Comparison of ENCODE assay signal across 26 mouse cellular contexts in genomic region chr1:152523292-152523691, GRCm38 (mm10).
DNase-seq lines count a peak whose midpoint lies in the region; ATAC-seq and TF ChIP-seq lines count a peak whose summit lies in the region.
"Had no signal": no experiment of that assay in that cellular context is flagged by ENCODE, and none has a peak within 500 bp of the region (broad histone marks: within the 10 kb centered on the region; RNA-seq: fewer than 3 reads in every experiment).

No protein-coding gene starts in this region.

- peak overlapping the region; percentile 41; the same call in 1 of the 2 replicates for H3K9ac ChIP-seq in heart, embryonic 13.5 days
- no peak overlapping the region for H3K9ac ChIP-seq in heart, embryonic 11.5 days (ENCODE audit: low read depth, low read length)
- H3K9ac ChIP-seq in heart, embryonic 16.5 days (ENCODE audit: low read length) = peak overlapping the region; percentile 18; the same call in 1 of the 2 replicates
- H3K9ac ChIP-seq in heart, adult 2 months (ENCODE audit: low read depth, low read length) = no peak overlapping the region
- no peak overlapping the region for H3K9ac ChIP-seq in MEL (ENCODE audit: control insufficient read depth, low read depth, low read length, poor library complexity, severe bottlenecking)
- H3K9ac ChIP-seq: embryonic facial prominence, embryonic 13.5 days; embryonic facial prominence, embryonic 15.5 days; forebrain, embryonic 12.5 days had no signal

- no peaks in the 10 kb centered on the region for H3K79me2 ChIP-seq in heart, adult 2 months (replicated peaks; ENCODE audit: control insufficient read depth, insufficient read depth, low read length)
- H3K79me2 ChIP-seq in MEL (ENCODE audit: control insufficient read depth, insufficient read depth, low read length, poor library complexity) = no peaks in the 10 kb centered on the region

- peaks cover 84% of the 10 kb centered on the region for H3K36me3 ChIP-seq in heart, embryonic 13.5 days
- peaks cover 24% of the 10 kb centered on the region for H3K36me3 ChIP-seq in heart, embryonic 11.5 days (ENCODE audit: control insufficient read depth, insufficient read depth, low read length)
- H3K36me3 ChIP-seq in heart, embryonic 16.5 days (ENCODE audit: control insufficient read depth, insufficient read depth) = peaks cover 51% of the 10 kb centered on the region
- peaks cover 25% of the 10 kb centered on the region for H3K36me3 ChIP-seq in heart, adult 2 months (ENCODE audit: control insufficient read depth, insufficient read depth, low read length)
- peaks cover 0 to 8% of the 10 kb centered on the region in 2 experiments; a peak in 2 of 4 replicates for H3K36me3 ChIP-seq in MEL (ENCODE audit: control insufficient read depth in 1 of 2, insufficient read depth in 2 of 2, low read length in 2 of 2)

- no peaks in the 10 kb centered on the region for H3K9me3 ChIP-seq in heart, embryonic 13.5 days
- no peaks in the 10 kb centered on the region for H3K9me3 ChIP-seq in heart, embryonic 11.5 days (replicated peaks; ENCODE audit: control insufficient read depth, low read length)
- H3K9me3 ChIP-seq in heart, embryonic 16.5 days (replicated peaks; ENCODE audit: control insufficient read depth, low read length) = no peaks in the 10 kb centered on the region
- H3K9me3 ChIP-seq in MEL (replicated peaks; ENCODE audit: insufficient read depth, low read length) = no peaks in the 10 kb centered on the region
- H3K9me3 ChIP-seq: embryonic facial prominence, embryonic 13.5 days; embryonic facial prominence, embryonic 15.5 days; forebrain, embryonic 10.5 days; forebrain, embryonic 12.5 days had no signal

- ATAC-seq in heart, embryonic 13.5 days (ENCODE audit: extremely low read depth, insufficient number of reproducible peaks, low FRiP score, low TSS enrichment) = no peak
- no peak for ATAC-seq in heart, embryonic 11.5 days (replicated peaks; ENCODE audit: insufficient number of reproducible peaks, low FRiP score, low TSS enrichment)
- ATAC-seq in heart, embryonic 16.5 days (replicated peaks; ENCODE audit: extremely low read depth, insufficient read depth, low FRiP score) = no peak
- ATAC-seq: activated CD4-positive, CD25-positive, alpha-beta regulatory T cell, adult 4 months; forebrain, embryonic 14.5 days; forebrain, embryonic 16.5 days; Patski had no signal

- no peak overlapping the region for H3K27ac ChIP-seq in heart, embryonic 13.5 days (replicated peaks)
- no peak overlapping the region for H3K27ac ChIP-seq in heart, embryonic 11.5 days (ENCODE audit: low read depth, low read length)
- H3K27ac ChIP-seq in heart, embryonic 16.5 days (ENCODE audit: low read length) = no peak overlapping the region; the same call in 1 of the 2 replicates
- no peak overlapping the region for H3K27ac ChIP-seq in heart, adult 2 months
- 0 out of 2 replicates have a peak overlapping the region, but pooled peaks have one; percentile 34 for H3K27ac ChIP-seq in left cerebral cortex, adult 2 months
- no peak overlapping the region for H3K27ac ChIP-seq in MEL (ENCODE audit: control insufficient read depth, low read depth, low read length)
- H3K27ac ChIP-seq: embryonic facial prominence, embryonic 13.5 days; embryonic facial prominence, embryonic 15.5 days; forebrain, embryonic 10.5 days; forebrain, embryonic 12.5 days had no signal

- TF ChIP-seq EP300 in heart, adult 2 months (IDR thresholded peaks at IDR 0.05; ENCODE audit: insufficient read depth, low read depth, low read length) = no peak
- TF ChIP-seq EP300 in MEL (IDR thresholded peaks at IDR 0.05; ENCODE audit: low read depth in 1 of 2, low read length in 2 of 2) = peak in 1 of 2 experiments; percentile 19; a peak in 1 of 4 replicates

- DNase-seq in heart, adult 2 months = no peak
- DNase-seq in left cerebral cortex, adult 2 months (ENCODE audit: extremely low spot score in 1 of 2, low spot score in 2 of 2) = no peak
- no peak for DNase-seq in left cerebral cortex, postnatal 14 days (ENCODE audit: low spot score in 2 of 2)
- DNase-seq in MEL (ENCODE audit: low read depth, low spot score) = peak; percentile 11
- no peak for DNase-seq in cerebellum, postnatal 4 days (ENCODE audit: low spot score in 2 of 2)
- DNase-seq: adrenal gland, adult 8-10 months; adrenal gland, postnatal 14 days; adrenal gland, postnatal 36 days; cerebellum, adult 11-12 months; cerebellum, adult 2 months; cerebellum, adult 9-10 months; cerebellum, postnatal 10 days; cerebellum, postnatal 25 days; embryo, embryonic 11 days had no signal

- WGBS in heart, embryonic 13.5 days = 15% methylated on average over 11 of the region's 11 CpGs
- WGBS in heart, embryonic 11.5 days (ENCODE audit: insufficient replicate concordance) = 20% methylated on average over 11 of the region's 11 CpGs
- whole genome bisulfite sequencing in heart, embryonic 16.5 days = 31% methylated on average over 11 of the region's 11 CpGs
- 28% methylated on average over 11 of the region's 11 CpGs for WGBS in heart, adult 2 months

- TF ChIP-seq POLR2A in heart, adult 2 months (IDR thresholded peaks at IDR 0.05; ENCODE audit: insufficient read depth, low read depth, low read length) = no peak
- no peak for TF ChIP-seq POLR2A in MEL (IDR thresholded peaks at IDR 0.05; ENCODE audit: control insufficient read depth in 1 of 2, insufficient read depth in 1 of 2, low read depth in 1 of 2, low read length in 2 of 2, poor library complexity in 1 of 2)

- TF ChIP-seq CTCF in heart, adult 2 months (IDR thresholded peaks at IDR 0.05) = no peak
- no peak for TF ChIP-seq CTCF in left cerebral cortex, adult 2 months (IDR thresholded peaks at IDR 0.05)
- TF ChIP-seq CTCF in MEL (IDR thresholded peaks at IDR 0.05 in 2 of 3, conservative IDR thresholded peaks at IDR 0.05 in 1 of 3; ENCODE audit: control insufficient read depth in 1 of 3, insufficient read depth in 1 of 3, low read depth in 2 of 3, low read length in 3 of 3, poor library complexity in 1 of 3, severe bottlenecking in 1 of 3) = no peak

- no peak overlapping the region for H3K4me2 ChIP-seq in heart, embryonic 13.5 days
- H3K4me2 ChIP-seq in heart, embryonic 11.5 days = no peak overlapping the region
- H3K4me2 ChIP-seq in heart, embryonic 16.5 days (ENCODE audit: low read depth, low read length) = no peak overlapping the region
- H3K4me2 ChIP-seq: embryonic facial prominence, embryonic 13.5 days; embryonic facial prominence, embryonic 15.5 days; forebrain, embryonic 12.5 days had no signal

- H3K27me3 ChIP-seq in heart, embryonic 13.5 days (replicated peaks) = no peaks in the 10 kb centered on the region
- no peaks in the 10 kb centered on the region for H3K27me3 ChIP-seq in heart, embryonic 11.5 days (ENCODE audit: control insufficient read depth, insufficient read depth, low read length)
- H3K27me3 ChIP-seq in heart, embryonic 16.5 days (ENCODE audit: control insufficient read depth, insufficient read depth, low read length) = no peaks in the 10 kb centered on the region
- no peaks in the 10 kb centered on the region for H3K27me3 ChIP-seq in heart, adult 2 months (ENCODE audit: control insufficient read depth, insufficient read depth, low read length)
- no peaks in the 10 kb centered on the region; a peak in 1 of 4 replicates for H3K27me3 ChIP-seq in MEL (ENCODE audit: control insufficient read depth in 1 of 2, insufficient read depth in 2 of 2, low read length in 2 of 2)
- H3K27me3 ChIP-seq: embryonic facial prominence, embryonic 13.5 days; embryonic facial prominence, embryonic 15.5 days; forebrain, embryonic 12.5 days; Patski had no signal

- H3K4me1 ChIP-seq in heart, embryonic 13.5 days = peaks cover 56% of the 10 kb centered on the region
- peaks cover 44% of the 10 kb centered on the region for H3K4me1 ChIP-seq in heart, embryonic 11.5 days (ENCODE audit: control insufficient read depth, insufficient read depth, low read length)
- H3K4me1 ChIP-seq in heart, embryonic 16.5 days (ENCODE audit: control insufficient read depth, insufficient read depth, low read length) = peaks cover 38% of the 10 kb centered on the region
- peaks cover 22% of the 10 kb centered on the region for H3K4me1 ChIP-seq in heart, adult 2 months (ENCODE audit: control insufficient read depth, insufficient read depth, low read length)
- peaks cover 5 to 22% of the 10 kb centered on the region in 2 experiments for H3K4me1 ChIP-seq in MEL (ENCODE audit: control insufficient read depth in 1 of 2, insufficient read depth in 2 of 2, low read length in 2 of 2)
- H3K4me1 ChIP-seq: embryonic facial prominence, embryonic 13.5 days; embryonic facial prominence, embryonic 15.5 days had no signal

- intact Hi-C loops in heart, adult 2 months (cut with DNase I) = loop anchor here (5.0 kb wide), 1 partner anchor 384 kb away; no protein-coding TSS in a partner anchor
- intact Hi-C loops in left cerebral cortex, adult 2 months (cut with DNase I) = loop anchor here (5.0 kb wide), 1 partner anchor 379 kb away; the partner anchor contains the start of gene Smg7
- intact Hi-C loops in left cerebral cortex, postnatal 14 days (cut with DNase I) = no loop called here

- no peak overlapping the region for H3K4me3 ChIP-seq in heart, embryonic 13.5 days
- H3K4me3 ChIP-seq in heart, embryonic 11.5 days (ENCODE audit: low read depth, low read length) = no peak overlapping the region
- no peak overlapping the region for H3K4me3 ChIP-seq in heart, embryonic 16.5 days (ENCODE audit: low read length)
- no peak overlapping the region for H3K4me3 ChIP-seq in heart, adult 2 months
- H3K4me3 ChIP-seq in left cerebral cortex, adult 2 months = no peak overlapping the region
- no peak overlapping the region for H3K4me3 ChIP-seq in MEL (ENCODE audit: control insufficient read depth in 1 of 2, insufficient read depth in 1 of 2, low read depth in 2 of 2, low read length in 2 of 2)
- H3K4me3 ChIP-seq: embryonic facial prominence, embryonic 13.5 days; embryonic facial prominence, embryonic 15.5 days; erythroblast, embryonic 14.5 days; forebrain, embryonic 10.5 days; forebrain, embryonic 12.5 days had no signal

- no peak for TF ChIP-seq RAD21 in MEL (IDR thresholded peaks at IDR 0.05; ENCODE audit: low read depth, low read length)

TF ChIP-seq in MEL, 35 proteins besides CTCF, POLR2A, EP300 and RAD21 (continues in another document):
- no peak for TF ChIP-seq ETS1 (IDR thresholded peaks at IDR 0.05; ENCODE audit: low read depth, low read length)
- no peak for TF ChIP-seq CHD1 (IDR thresholded peaks at IDR 0.05; ENCODE audit: low read depth, low read length)
- no peak for TF ChIP-seq GATA1 (IDR thresholded peaks at IDR 0.05; ENCODE audit: low read depth, low read length)
- TF ChIP-seq SIN3A (IDR thresholded peaks at IDR 0.05; ENCODE audit: low read length) = no peak
- TF ChIP-seq ZKSCAN1 (IDR thresholded peaks at IDR 0.05; ENCODE audit: low read depth, low read length) = no peak
- no peak for TF ChIP-seq NRF1 (IDR thresholded peaks at IDR 0.05; ENCODE audit: insufficient read depth, low read depth, low read length, poor library complexity, severe bottlenecking)
- no peak for TF ChIP-seq ZNF384 (IDR thresholded peaks at IDR 0.05; ENCODE audit: low read depth, low read length)
- TF ChIP-seq BHLHE40 (IDR thresholded peaks at IDR 0.05; ENCODE audit: borderline replicate concordance, low read depth, low read length) = no peak
- no peak for TF ChIP-seq HCFC1 (IDR thresholded peaks at IDR 0.05; ENCODE audit: low read depth, low read length)
- TF ChIP-seq MXI1 (IDR thresholded peaks at IDR 0.05; ENCODE audit: low read depth, low read length) = no peak
- no peak for TF ChIP-seq TBP (IDR thresholded peaks at IDR 0.05; ENCODE audit: low read depth, low read length)

Comparison
In these comparisons a context has a peak if more than half of its experiments do, and no peak if none do; other contexts are left out.
1. H3K9ac ChIP-seq: peak in heart, embryonic 13.5 days (single experiment) and heart, embryonic 16.5 days (single experiment); none in heart, embryonic 11.5 days (single experiment), heart, adult 2 months (single experiment) and MEL (single experiment).